Mouse (Mus musculus): ENCODE measurements around the gene Lypd5. TPM values are rescaled to one million over a fixed set of nuclear protein-coding genes. Genes with fewer than 3 reads are reported as not detected.

Lypd5 gene
- polyA plus RNA-seq, 1 experiment = not detected

DNA sequence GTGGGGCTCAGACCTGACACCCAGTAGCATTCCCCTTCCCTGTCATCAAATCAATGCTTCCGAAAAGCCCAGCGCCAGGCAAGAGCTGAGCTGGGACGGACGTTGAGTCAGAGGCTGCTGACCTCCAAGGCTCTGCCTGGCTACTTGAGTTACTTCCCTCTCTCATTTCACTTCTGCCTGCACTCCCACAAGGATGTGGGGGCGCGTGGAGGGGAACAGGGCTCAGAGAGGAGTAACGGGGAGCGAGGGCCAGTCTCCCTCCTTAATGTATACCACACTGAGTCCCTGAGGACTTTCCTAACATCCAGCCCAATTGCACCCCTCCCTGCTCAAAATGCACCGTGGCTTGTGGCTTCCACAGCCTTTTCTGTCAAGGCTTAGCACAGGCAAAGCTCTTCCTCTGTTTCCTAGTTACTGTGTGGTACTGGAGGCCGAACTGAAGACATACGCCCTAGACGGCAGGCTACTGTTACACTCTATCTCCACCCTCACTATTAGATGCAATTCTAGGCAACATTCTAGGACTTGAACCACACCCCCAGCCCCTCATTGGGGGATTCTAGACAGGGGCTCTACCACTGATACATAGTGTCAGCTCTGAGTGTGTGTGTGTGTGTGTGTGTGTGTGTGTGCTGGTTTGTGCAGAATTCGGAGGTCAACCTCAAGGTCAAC is 40.7 kb downstream of the Lypd5 start:
- TF ChIP-seq POLR2A (IDR thresholded peaks at IDR 0.05; ENCODE audit: insufficient read depth, low read depth, low read length) (no peak), CTCF (IDR thresholded peaks at IDR 0.05; ENCODE audit: insufficient read depth, low read depth, low read length) (no peak)
- Histone ChIP-seq H3K27ac (ENCODE audit: insufficient read depth, low read depth, low read length) (no peak overlapping the region), H3K4me3 (ENCODE audit: insufficient read depth, low read depth, low read length) (no peak overlapping the region), H3K4me1 (ENCODE audit: control insufficient read depth, insufficient read depth, low read length) (peaks cover 20% of the 10 kb centered on the region)
- WGBS = 57% methylated on average over 13 of the region's 13 CpGs

DNA sequence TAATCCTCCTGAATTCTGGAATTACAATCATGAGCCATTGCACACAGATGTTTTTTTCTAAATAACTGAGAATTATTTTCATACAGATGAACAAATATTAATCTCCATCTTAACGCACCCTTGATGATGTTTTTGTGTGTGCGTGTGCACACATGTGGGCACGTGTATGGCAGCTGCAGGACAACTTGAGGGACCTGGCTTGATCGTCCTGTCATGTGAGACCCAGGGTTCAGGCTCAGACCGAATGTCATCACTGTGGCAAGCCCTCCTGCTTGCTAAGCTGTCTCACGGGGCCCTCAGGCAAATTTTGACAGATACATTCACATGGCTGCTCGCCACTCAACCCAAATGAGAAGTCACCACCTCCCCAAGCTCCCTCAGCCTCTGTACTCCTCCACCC is 41.5 kb downstream of the Lypd5 start:
- Histone ChIP-seq H3K4me3 (ENCODE audit: insufficient read depth, low read depth, low read length) (no peak overlapping the region), H3K27ac (ENCODE audit: insufficient read depth, low read depth, low read length) (no peak overlapping the region), H3K4me1 (ENCODE audit: control insufficient read depth, insufficient read depth, low read length) (peaks cover 17% of the 10 kb centered on the region)
- 65% methylated on average over 7 of the region's 7 CpGs for WGBS
- no peak for TF ChIP-seq POLR2A (IDR thresholded peaks at IDR 0.05; ENCODE audit: insufficient read depth, low read depth, low read length)
- no peak for TF ChIP-seq CTCF (IDR thresholded peaks at IDR 0.05; ENCODE audit: insufficient read depth, low read depth, low read length)

DNA sequence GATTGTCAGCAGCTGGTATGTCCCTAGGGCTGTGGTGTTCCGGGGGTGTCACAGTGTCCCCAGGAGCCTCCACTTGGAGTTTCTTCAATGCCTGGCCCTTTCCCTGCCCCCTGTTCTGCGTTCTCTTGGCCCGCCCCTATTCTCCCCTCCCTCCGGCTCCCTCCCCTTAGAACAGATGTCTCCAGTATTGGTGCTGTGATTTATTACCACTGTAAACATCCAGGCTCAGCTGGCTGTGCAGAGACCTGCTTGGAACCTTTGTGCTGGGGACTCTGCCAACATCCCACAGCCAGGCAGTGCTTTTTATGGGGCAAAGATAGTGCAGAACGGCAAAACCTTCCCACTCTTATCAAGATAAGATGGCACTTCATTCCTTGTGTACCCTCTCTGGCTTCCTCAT is 42.1 kb downstream of the Lypd5 start:
- H3K4me1 ChIP-seq (ENCODE audit: control insufficient read depth, insufficient read depth, low read length) = peaks cover 17% of the 10 kb centered on the region
- peak overlapping the region; percentile 85 for H3K27ac ChIP-seq (ENCODE audit: insufficient read depth, low read depth, low read length)
- TF ChIP-seq POLR2A (IDR thresholded peaks at IDR 0.05; ENCODE audit: insufficient read depth, low read depth, low read length) = no peak
- H3K4me3 ChIP-seq (ENCODE audit: insufficient read depth, low read depth, low read length) = 0 out of 2 replicates have a peak overlapping the region, but pooled peaks have one; percentile 12
- WGBS = 21% methylated on average over 5 of the region's 5 CpGs

DNA sequence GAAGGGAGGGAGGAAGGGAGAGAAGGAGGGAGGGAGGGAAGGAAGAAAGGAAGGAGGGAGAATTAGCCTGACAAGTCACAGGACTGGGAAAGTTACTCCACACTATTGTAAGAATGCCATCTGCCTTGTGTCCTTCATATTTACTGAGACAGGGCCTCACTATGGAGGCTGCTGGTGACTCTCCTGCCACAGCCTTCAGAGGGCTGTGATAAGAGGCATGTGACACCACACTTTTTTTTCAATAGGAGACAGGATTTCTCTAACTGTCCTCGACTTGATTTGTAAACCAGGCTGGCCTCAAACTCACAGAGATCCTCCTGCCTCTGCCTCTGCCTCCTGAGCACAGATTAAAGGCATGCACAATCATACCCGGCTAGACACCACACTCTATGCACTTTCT is 42.7 kb downstream of the Lypd5 start:
- TF ChIP-seq POLR2A (IDR thresholded peaks at IDR 0.05; ENCODE audit: insufficient read depth, low read depth, low read length) (no peak), CTCF (IDR thresholded peaks at IDR 0.05; ENCODE audit: insufficient read depth, low read depth, low read length) (no peak)
- Histone ChIP-seq H3K27ac (ENCODE audit: insufficient read depth, low read depth, low read length) (peak overlapping the region; percentile 85), H3K4me3 (ENCODE audit: insufficient read depth, low read depth, low read length) (no peak overlapping the region), H3K4me1 (ENCODE audit: control insufficient read depth, insufficient read depth, low read length) (peaks cover 17% of the 10 kb centered on the region)
- WGBS = 78% methylated on average over 2 of the region's 2 CpGs

DNA sequence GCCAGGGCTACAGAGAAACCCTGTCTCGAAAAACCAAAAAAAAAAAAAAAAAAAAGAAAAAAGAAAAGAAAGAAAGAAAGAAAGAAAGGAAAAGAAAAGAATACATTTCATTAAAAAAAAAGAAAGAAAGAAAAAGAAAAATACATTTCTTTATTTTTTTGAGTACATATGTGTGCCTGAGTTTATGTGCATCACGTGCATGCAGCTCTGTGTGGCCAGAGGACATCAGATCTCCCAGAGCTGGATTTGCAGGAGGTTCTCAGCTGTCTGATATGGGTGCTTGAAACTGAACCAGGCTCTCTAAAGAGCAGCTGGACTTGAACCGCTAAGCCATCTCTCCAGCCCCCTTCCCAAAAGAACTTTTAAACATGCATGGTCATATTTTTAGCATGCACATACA is 45.1 kb downstream of the Lypd5 start:
- Histone ChIP-seq H3K27ac (ENCODE audit: insufficient read depth, low read depth, low read length) (no peak overlapping the region), H3K4me3 (ENCODE audit: insufficient read depth, low read depth, low read length) (no peak overlapping the region), H3K4me1 (ENCODE audit: control insufficient read depth, insufficient read depth, low read length) (peaks cover 19% of the 10 kb centered on the region)
- TF ChIP-seq CTCF (IDR thresholded peaks at IDR 0.05; ENCODE audit: insufficient read depth, low read depth, low read length) (no peak), POLR2A (IDR thresholded peaks at IDR 0.05; ENCODE audit: insufficient read depth, low read depth, low read length) (no peak)
- WGBS = 94% methylated on average over 3 of the region's 3 CpGs

DNA sequence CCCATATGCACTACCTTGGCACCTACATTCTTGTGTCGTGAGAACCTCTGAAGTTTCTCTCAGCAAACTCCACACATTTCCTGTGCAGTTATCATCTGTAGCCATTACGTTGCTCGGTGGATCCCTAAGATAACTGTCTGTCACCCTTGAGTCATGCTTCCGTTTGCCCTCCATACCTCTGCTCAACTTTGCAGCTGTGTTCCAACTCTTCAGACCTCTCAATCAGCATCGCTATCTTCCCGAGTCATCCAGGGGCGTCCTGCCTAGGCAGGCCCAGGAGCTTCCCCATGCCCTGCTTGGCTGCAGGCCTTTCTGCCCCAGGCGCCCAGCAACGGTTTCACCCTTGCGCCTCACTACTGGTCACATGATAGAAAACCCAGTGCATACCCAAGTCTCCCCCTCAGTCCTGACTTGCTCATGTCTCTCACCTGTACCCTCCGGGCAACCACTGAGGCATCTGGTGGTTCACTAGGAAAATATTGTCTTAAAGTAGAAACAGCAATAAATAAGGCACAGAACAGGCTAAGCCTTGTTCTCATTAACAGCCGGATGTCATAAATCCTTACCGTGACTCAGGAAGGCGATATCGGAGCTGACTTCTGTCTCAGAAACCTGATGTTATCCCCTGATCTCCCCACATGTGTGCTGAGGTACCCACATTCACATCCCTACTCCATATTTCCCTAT is 45.6 kb downstream of the Lypd5 start:
- no peak overlapping the region for H3K27ac ChIP-seq (ENCODE audit: insufficient read depth, low read depth, low read length)
- no peak overlapping the region for H3K4me3 ChIP-seq (ENCODE audit: insufficient read depth, low read depth, low read length)
- no peak for TF ChIP-seq POLR2A (IDR thresholded peaks at IDR 0.05; ENCODE audit: insufficient read depth, low read depth, low read length)
- TF ChIP-seq CTCF (IDR thresholded peaks at IDR 0.05; ENCODE audit: insufficient read depth, low read depth, low read length) = no peak
- 87% methylated on average over 15 of the region's 15 CpGs for WGBS
- H3K4me1 ChIP-seq (ENCODE audit: control insufficient read depth, insufficient read depth, low read length) = peaks cover 17% of the 10 kb centered on the region

DNA sequence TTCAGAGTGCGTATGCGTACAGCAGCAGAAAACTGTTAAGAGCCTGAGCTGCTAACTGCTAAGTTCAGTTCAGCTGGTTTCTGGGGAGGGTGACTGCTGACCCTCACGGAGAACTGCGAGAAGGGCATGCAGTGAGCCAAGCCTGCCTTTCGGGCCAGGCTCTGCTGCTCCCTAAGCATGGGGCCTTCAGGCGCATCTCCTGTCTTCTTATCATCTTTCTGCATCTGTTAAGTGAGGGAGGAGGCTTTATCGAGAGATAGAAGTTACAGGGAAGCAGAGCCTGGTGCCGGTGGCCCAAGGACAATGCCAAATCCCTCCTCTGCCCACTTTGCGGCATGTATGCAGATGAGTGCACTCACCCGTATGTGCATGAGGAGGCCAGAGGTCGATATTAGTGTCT is 47.8 kb downstream of the Lypd5 start:
- TF ChIP-seq POLR2A (IDR thresholded peaks at IDR 0.05; ENCODE audit: insufficient read depth, low read depth, low read length) = no peak
- no peak for TF ChIP-seq CTCF (IDR thresholded peaks at IDR 0.05; ENCODE audit: insufficient read depth, low read depth, low read length)
- Histone ChIP-seq H3K4me3 (ENCODE audit: insufficient read depth, low read depth, low read length) (no peak overlapping the region), H3K27ac (ENCODE audit: insufficient read depth, low read depth, low read length) (no peak overlapping the region), H3K4me1 (ENCODE audit: control insufficient read depth, insufficient read depth, low read length) (peaks cover 15% of the 10 kb centered on the region)
- 82% methylated on average over 11 of the region's 11 CpGs for WGBS

DNA sequence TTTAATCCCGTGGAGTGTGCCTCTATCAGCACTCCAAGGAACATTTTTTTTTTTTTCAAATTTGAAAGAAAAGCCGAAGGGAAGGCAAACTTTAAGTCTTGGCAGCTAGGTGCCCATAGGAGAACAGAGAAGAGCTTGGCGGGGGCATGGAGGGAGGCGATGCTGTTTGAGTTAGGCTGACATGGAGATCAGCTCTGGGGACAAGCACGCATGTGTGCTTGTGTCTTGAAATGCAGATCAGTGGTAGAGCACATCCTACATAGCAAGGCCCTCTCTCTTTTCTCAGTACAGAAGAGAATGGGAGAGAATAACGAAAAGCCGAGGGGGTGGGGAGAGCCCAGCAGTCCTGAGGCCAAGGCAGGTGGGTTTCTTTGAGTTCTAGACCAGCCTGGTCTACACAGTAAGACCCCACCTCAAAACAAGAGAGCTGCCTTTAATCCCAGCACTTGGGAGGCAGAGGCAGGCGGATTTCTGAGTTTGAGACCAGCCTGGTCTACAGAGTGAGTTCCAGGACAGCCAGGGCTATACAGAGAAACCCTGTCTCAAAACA is 49.4 kb downstream of the Lypd5 start:
- no peak overlapping the region for H3K27ac ChIP-seq (ENCODE audit: insufficient read depth, low read depth, low read length)
- TF ChIP-seq POLR2A (IDR thresholded peaks at IDR 0.05; ENCODE audit: insufficient read depth, low read depth, low read length) (no peak), CTCF (IDR thresholded peaks at IDR 0.05; ENCODE audit: insufficient read depth, low read depth, low read length) (no peak)
- peaks cover 15% of the 10 kb centered on the region for H3K4me1 ChIP-seq (ENCODE audit: control insufficient read depth, insufficient read depth, low read length)
- H3K4me3 ChIP-seq (ENCODE audit: insufficient read depth, low read depth, low read length) = no peak overlapping the region
- WGBS = 93% methylated on average over 8 of the region's 8 CpGs

Data from olfactory bulb, adult 2 months (tissue).